Mouse (Mus musculus) cerebellum, adult 18-20 months (tissue): ENCODE results near the gene Magi1.
A peak's percentile ranks its signal among the peaks of the same experiment; 100 is the strongest.

Experiments used
- DNase-seq, 2 experiments: peaks; one replicate each; pipeline ENCODE4 v3.0.0; 2021

The Magi1 gene

GRCm38 (mm10) chr6:94155996-94156395 lies 127.7 kb downstream of the Magi1 start:
- DNase-seq: no peak

- DNase-seq: no peak
These were observed 128.7 kb downstream of the Magi1 start for GRCm38 (mm10) chr6:94154854-94155601.

- DNase-seq: no peak
These were observed 130.8 kb downstream of the Magi1 start for GRCm38 (mm10) chr6:94152881-94153280.

GRCm38 (mm10) chr6:94150876-94151275 lies 132.8 kb downstream of the Magi1 start:
- DNase-seq: no peak

GRCm38 (mm10) chr6:94149800-94150199 lies 133.9 kb downstream of the Magi1 start:
- no peak for DNase-seq

GRCm38 (mm10) chr6:94146206-94146493 lies 137.6 kb downstream of the Magi1 start:
- DNase-seq: no peak

- peak; percentile 36 to 52 for DNase-seq
These were observed 138.1 kb downstream of the Magi1 start for GRCm38 (mm10) chr6:94145430-94146205.

GRCm38 (mm10) chr6:94142493-94142892 lies 141.2 kb downstream of the Magi1 start:
- DNase-seq: no peak

- no peak for DNase-seq
These were observed 142.2 kb downstream of the Magi1 start for GRCm38 (mm10) chr6:94141496-94141895.

GRCm38 (mm10) chr6:94139952-94140414 lies 143.7 kb downstream of the Magi1 start:
- DNase-seq: no peak

GRCm38 (mm10) chr6:94136693-94137092 lies 147.0 kb downstream of the Magi1 start:
- DNase-seq: peak; percentile 85 to 89

GRCm38 (mm10) chr6:94134159-94134558 lies 149.6 kb downstream of the Magi1 start:
- no peak for DNase-seq

GRCm38 (mm10) chr6:94131999-94132398 lies 151.7 kb downstream of the Magi1 start:
- DNase-seq: no peak

GRCm38 (mm10) chr6:94130389-94130788 lies 153.3 kb downstream of the Magi1 start:
- DNase-seq: no peak

GRCm38 (mm10) chr6:94126763-94127162 lies 157.0 kb downstream of the Magi1 start:
- no peak for DNase-seq

- no peak for DNase-seq
These were observed 158.6 kb downstream of the Magi1 start for GRCm38 (mm10) chr6:94125144-94125543.

GRCm38 (mm10) chr6:94124279-94124678 lies 159.4 kb downstream of the Magi1 start:
- DNase-seq: no peak

GRCm38 (mm10) chr6:94122566-94123150 lies 161.1 kb downstream of the Magi1 start:
- DNase-seq: peak; percentile 45 to 49

GRCm38 (mm10) chr6:94121488-94121887 lies 162.2 kb downstream of the Magi1 start:
- DNase-seq: peak in 1 of 2 experiments; percentile 37

GRCm38 (mm10) chr6:94116434-94117432 lies 167.0 kb downstream of the Magi1 start:
- DNase-seq: no peak

- no peak for DNase-seq
These were observed 171.9 kb downstream of the Magi1 start for GRCm38 (mm10) chr6:94111833-94112232.

- DNase-seq: no peak
These were observed 176.2 kb downstream of the Magi1 start for GRCm38 (mm10) chr6:94107401-94108107.
